Mouse (Mus musculus) G1E (cell line): ENCODE measurements around the gene Calr.

Experiments used
- CTCF ChIP-seq: IDR thresholded peaks from 2 replicates; pipeline ENCODE4 v1.5.1; 2012; ENCODE audit warnings: low read depth, low read length, inconsistent platforms, mixed read lengths
- GATA1 ChIP-seq: IDR thresholded peaks from 2 replicates; pipeline ENCODE4 v1.6.1; 2012; ENCODE audit warnings: borderline replicate concordance, low read length, inconsistent platforms, mixed read lengths

DNA sequence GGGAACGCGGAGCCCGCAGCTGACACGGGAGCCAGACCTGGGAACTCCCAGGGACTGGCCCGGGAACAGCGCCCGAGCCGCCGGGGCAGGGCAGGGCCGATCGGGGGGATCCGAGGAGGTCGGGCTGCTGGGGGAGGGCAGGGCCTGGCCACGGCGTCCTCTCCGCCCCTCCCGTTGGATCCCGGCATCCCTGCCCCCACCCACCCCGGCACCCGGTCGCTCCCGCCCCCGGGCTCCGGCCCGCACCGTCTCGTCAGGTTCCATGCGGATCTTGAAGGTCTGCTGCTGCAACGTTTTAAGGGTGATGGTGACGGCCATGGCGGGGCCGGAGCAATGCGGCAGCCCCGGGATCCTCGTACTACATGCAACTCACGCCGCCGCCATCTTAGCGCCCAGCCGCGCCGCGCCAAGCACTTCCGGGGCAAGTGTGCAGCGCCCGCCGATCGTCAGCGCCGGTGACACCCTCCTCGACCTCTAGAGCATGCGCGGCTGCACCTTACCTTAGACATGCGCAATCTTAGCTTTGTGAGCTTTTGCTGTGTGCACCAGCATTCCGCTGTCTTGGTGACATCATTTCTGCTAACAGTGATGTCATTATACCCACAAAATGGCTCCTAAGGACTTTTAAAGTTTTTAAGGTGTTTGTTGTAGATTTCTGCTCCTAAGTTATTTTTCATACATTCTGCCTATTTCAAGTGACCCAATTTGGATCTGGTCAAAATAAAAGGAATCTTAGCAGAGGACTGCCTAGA is 6.3 kb downstream of the Calr start, which contains the start of gene Rad23a:
- TF ChIP-seq GATA1 (no peak), CTCF (no peak)
